Mouse (Mus musculus) CH12.LX (cell line): ENCODE results near the gene Tnip3. TPM values are rescaled to one million over a fixed set of nuclear protein-coding genes. Genes with fewer than 3 reads are reported as not detected.

ENCODE experiments used
- DNase-seq: peaks from one replicate; pipeline ENCODE4 v3.0.0-alpha.2; 2013; ENCODE audit errors: extremely low read depth
- H3K27ac ChIP-seq: 2 replicates; pipeline ENCODE4 v1.5.1; 2012; ENCODE audit warnings: low read depth, mild to moderate bottlenecking, control low read depth, moderate library complexity; ENCODE audit not compliant: insufficient read depth
- H3K27me3 ChIP-seq: replicated peaks from 2 replicates; pipeline ENCODE3; 2012; ENCODE audit warnings: inconsistent platforms
- H3K36me3 ChIP-seq, 2 experiments: replicated peaks in 1 of 2; 2 replicates each; pipeline versions ENCODE3 to v1.6.1; 2012; ENCODE audit warnings: inconsistent platforms in 1 of 2, low read length in 1 of 2, mild to moderate bottlenecking in 1 of 2, mixed read lengths in 1 of 2, moderate library complexity in 1 of 2; ENCODE audit not compliant: control insufficient read depth in 1 of 2, insufficient read depth in 1 of 2
- H3K4me1 ChIP-seq, 2 experiments: 2 replicates each; pipeline ENCODE4 v1.6.1; 2012; ENCODE audit warnings: inconsistent platforms in 1 of 2, moderate library complexity in 1 of 2; ENCODE audit not compliant: insufficient read depth in 2 of 2, control insufficient read depth in 1 of 2
- H3K4me2 ChIP-seq: 2 replicates; pipeline ENCODE4 v1.6.1; 2012; ENCODE audit warnings: low read depth, mild to moderate bottlenecking, control low read depth; ENCODE audit not compliant: poor library complexity, insufficient read depth, severe bottlenecking
- H3K4me3 ChIP-seq, 3 experiments: fragments of 150-350 bp in 1 of 3; sonication (generic) in 1 of 3; replicated peaks in 1 of 3; 2 replicates each; pipeline versions ENCODE3 to v1.5.1; 2011 to 2012; ENCODE audit warnings: low read depth in 2 of 3, low read length in 2 of 3, mild to moderate bottlenecking in 2 of 3, moderate library complexity in 2 of 3, control low read depth in 1 of 3, improper control_type of control experiment in 1 of 3, inconsistent platforms in 1 of 3, mixed read lengths in 1 of 3; ENCODE audit not compliant: poor library complexity in 1 of 3
- H3K79me2 ChIP-seq: replicated peaks from 2 replicates; pipeline ENCODE4 v1.6.1; 2012; ENCODE audit warnings: mild to moderate bottlenecking, moderate library complexity; ENCODE audit not compliant: control insufficient read depth, poor library complexity, insufficient read depth, severe bottlenecking; ENCODE audit errors: extremely low read depth
- H3K9ac ChIP-seq: 2 replicates; pipeline ENCODE4 v1.6.1; 2012; ENCODE audit warnings: low read depth, mild to moderate bottlenecking, control low read depth, moderate library complexity; ENCODE audit not compliant: insufficient read depth
- H3K9me3 ChIP-seq: replicated peaks from 2 replicates; pipeline ENCODE3; 2012; ENCODE audit warnings: low read length, inconsistent platforms, mixed read lengths
- CHD1 ChIP-seq: IDR thresholded peaks from 2 replicates; pipeline ENCODE4 v1.6.1; 2012; ENCODE audit warnings: low read depth, low read length, improper control_type of control experiment, inconsistent platforms
- CHD2 ChIP-seq: IDR thresholded peaks from 2 replicates; pipeline ENCODE4 v1.6.1; 2011; ENCODE audit warnings: low read length, improper control_type of control experiment
- CTCF ChIP-seq, 2 experiments: IDR thresholded peaks in 1 of 2; conservative IDR thresholded peaks in 1 of 2; 2 replicates each; pipeline ENCODE4 v1.5.1; 2011 to 2012; ENCODE audit warnings: low read depth in 2 of 2, low read length in 2 of 2, improper control_type of control experiment in 1 of 2, inconsistent platforms in 1 of 2, mild to moderate bottlenecking in 1 of 2, moderate library complexity in 1 of 2
- ELF1 ChIP-seq: IDR thresholded peaks from 2 replicates; pipeline ENCODE4 v1.6.1; 2014; ENCODE audit warnings: low read depth, mild to moderate bottlenecking, inconsistent platforms, low read length, improper control_type of control experiment
- EP300 ChIP-seq: IDR thresholded peaks from 2 replicates; pipeline ENCODE4 v1.6.1; 2011; ENCODE audit warnings: low read length, improper control_type of control experiment
- GABPA ChIP-seq: IDR thresholded peaks from 2 replicates; pipeline ENCODE4 v1.6.1; 2012; ENCODE audit warnings: low read depth, low read length, improper control_type of control experiment, inconsistent platforms; ENCODE audit not compliant: insufficient replicate concordance
- HCFC1 ChIP-seq: IDR thresholded peaks from 2 replicates; pipeline ENCODE4 v1.6.1; 2012; ENCODE audit warnings: low read depth, mild to moderate bottlenecking, inconsistent platforms, low read length, improper control_type of control experiment
- IRF4 ChIP-seq: IDR thresholded peaks from 2 replicates; pipeline ENCODE4 v1.6.1; 2014; ENCODE audit warnings: low read depth, mild to moderate bottlenecking, inconsistent platforms, low read length, improper control_type of control experiment
- JUND ChIP-seq: conservative IDR thresholded peaks from 2 replicates; pipeline ENCODE4 v1.6.1; 2011; ENCODE audit warnings: low read depth, low read length, improper control_type of control experiment
- KAT2A ChIP-seq: IDR thresholded peaks from 2 replicates; pipeline ENCODE4 v1.6.1; 2012; ENCODE audit warnings: low read length, improper control_type of control experiment, inconsistent platforms; ENCODE audit not compliant: insufficient replicate concordance
- MAFK ChIP-seq: IDR thresholded peaks from 2 replicates; pipeline ENCODE4 v1.6.1; 2011; ENCODE audit warnings: low read length, improper control_type of control experiment; ENCODE audit not compliant: insufficient replicate concordance
- MAX ChIP-seq: IDR thresholded peaks from 2 replicates; pipeline ENCODE4 v1.6.1; 2011; ENCODE audit warnings: low read length, improper control_type of control experiment
- MAZ ChIP-seq: IDR thresholded peaks from 2 replicates; pipeline ENCODE4 v1.6.1; 2012; ENCODE audit warnings: low read depth, mild to moderate bottlenecking, inconsistent platforms, low read length, improper control_type of control experiment, moderate library complexity
- MEF2A ChIP-seq: IDR thresholded peaks from 2 replicates; pipeline ENCODE4 v1.6.1; 2014; ENCODE audit warnings: low read depth, mild to moderate bottlenecking, inconsistent platforms, low read length, improper control_type of control experiment, borderline replicate concordance
- MXI1 ChIP-seq: IDR thresholded peaks from 2 replicates; pipeline ENCODE4 v1.6.1; 2011; ENCODE audit warnings: mild to moderate bottlenecking, low read depth, low read length, improper control_type of control experiment
- MYC ChIP-seq: IDR thresholded peaks from 2 replicates; pipeline ENCODE4 v1.6.1; 2011; ENCODE audit warnings: low read depth, mild to moderate bottlenecking, improper control_type of control experiment, low read length
- NELFE ChIP-seq: IDR thresholded peaks from 2 replicates; pipeline ENCODE4 v1.6.1; 2011; ENCODE audit warnings: low read depth, low read length, improper control_type of control experiment
- NRF1 ChIP-seq: IDR thresholded peaks from 2 replicates; pipeline ENCODE4 v1.6.1; 2014; ENCODE audit warnings: low read depth, mild to moderate bottlenecking, inconsistent platforms, low read length, improper control_type of control experiment, moderate library complexity
- PAX5 ChIP-seq: IDR thresholded peaks from 2 replicates; pipeline ENCODE4 v1.6.1; 2012; ENCODE audit warnings: low read length, inconsistent platforms, mixed read lengths
- POLR2A ChIP-seq: IDR thresholded peaks from 2 replicates; pipeline ENCODE4 v1.6.1; 2011; ENCODE audit warnings: low read depth, mild to moderate bottlenecking, improper control_type of control experiment, low read length
- POLR2AphosphoS2 ChIP-seq: IDR thresholded peaks from 2 replicates; pipeline ENCODE4 v1.6.1; 2011; ENCODE audit warnings: low read depth, low read length, improper control_type of control experiment
- RAD21 ChIP-seq: IDR thresholded peaks from 2 replicates; pipeline ENCODE4 v1.6.1; 2011; ENCODE audit warnings: low read depth, mild to moderate bottlenecking, low read length, improper control_type of control experiment, moderate library complexity
- RCOR1 ChIP-seq: conservative IDR thresholded peaks from 2 replicates; pipeline ENCODE4 v1.6.1; 2012; ENCODE audit warnings: low read depth, mild to moderate bottlenecking, inconsistent platforms, low read length, improper control_type of control experiment
- SIN3A ChIP-seq: IDR thresholded peaks from 2 replicates; pipeline ENCODE4 v1.6.1; 2012; ENCODE audit warnings: low read length, improper control_type of control experiment, inconsistent platforms
- USF1 ChIP-seq: IDR thresholded peaks from 2 replicates; pipeline ENCODE4 v1.6.1; 2014; ENCODE audit warnings: low read depth, mild to moderate bottlenecking, inconsistent platforms, low read length, improper control_type of control experiment
- USF2 ChIP-seq: conservative IDR thresholded peaks from 2 replicates; pipeline ENCODE4 v1.6.1; 2011; ENCODE audit warnings: low read depth, low read length, improper control_type of control experiment
- dilution Hi-C: fragments of 300-500 bp; cut with MboI; formaldehyde crosslinking; loops from 2 replicates; pipeline ENCODE4 v1.14.3; 2020; ENCODE audit warnings: low sequenced_read_pairs; ENCODE audit not compliant: extremely low pct_unique_long_range_greater_than_20kb, extremely low pct_ligation_motif_present
- in situ Hi-C: fragments of 300-500 bp; cut with MboI; formaldehyde crosslinking; loops from 3 replicates; pipeline ENCODE4 v1.14.3; 2019; ENCODE audit warnings: low sequenced_read_pairs, low pct_ligation_motif_present, low pct_unique_long_range_greater_than_20kb, mixed read lengths
- polyA plus RNA-seq: library from polyadenylated mRNA; unstranded; fragments of >175 nt; gene quantifications from 2 replicates; pipeline ENCODE4 v1.2.1, GENCODE M21; 2012; ENCODE audit warnings: low read depth; ENCODE audit not compliant: insufficient read length
- total RNA-seq, 2 experiments: library from RNA; depleted of rRNA; stranded (reverse); fragments of 300-350 nt in 1 of 2; fragments of >200 nt in 1 of 2; gene quantifications; 2 replicates each; pipeline ENCODE4 v1.2.3; 2012 to 2014

Gene Tnip3
- total and polyA plus RNA-seq, 3 experiments = 1.4 to 2.5 (median 2.5) TPM

GRCm38 (mm10) chr6:65666295-65666694, 141.2 kb downstream of the Tnip3 start:
- H3K4me3 ChIP-seq = no peak overlapping the region
- no peak overlapping the region for H3K27ac ChIP-seq
- H3K9me3 ChIP-seq = no peaks in the 10 kb centered on the region
- dilution Hi-C loops (no loop called here), in situ Hi-C loops (loop anchor here (25.0 kb wide), 1 partner anchor 871 kb away; the partner anchor contains the start of gene Mad2l1)
- peak; percentile 39 for DNase-seq
- TF ChIP-seq NRF1 = no peak
- no peak for TF ChIP-seq CHD1
- TF ChIP-seq GABPA = no peak
- TF ChIP-seq ELF1 = no peak
- TF ChIP-seq CTCF (conservative IDR thresholded peaks at IDR 0.05 in 1 of 2, IDR thresholded peaks at IDR 0.05 in 1 of 2; ENCODE audit: low read depth in 2 of 2, low read length in 2 of 2) = no peak
- no peak for TF ChIP-seq MAX
- TF ChIP-seq POLR2A = no peak
- TF ChIP-seq EP300 = no peak
- TF ChIP-seq SIN3A = no peak
- no peak for TF ChIP-seq MXI1
- no peak for TF ChIP-seq USF1
- H3K4me1 ChIP-seq = peaks cover 13 to 49% of the 10 kb centered on the region in 2 experiments; a peak in 3 of 4 replicates
- no peak overlapping the region for H3K4me2 ChIP-seq
- no peaks in the 10 kb centered on the region for H3K79me2 ChIP-seq
- no peak overlapping the region for H3K9ac ChIP-seq
- no peaks in the 10 kb centered on the region for H3K36me3 ChIP-seq
- H3K27me3 ChIP-seq = no peaks in the 10 kb centered on the region

GRCm38 (mm10) chr6:65669971-65670370, 144.9 kb downstream of the Tnip3 start:
- TF ChIP-seq MYC (no peak), MAZ (no peak), JUND (no peak), KAT2A (no peak)
- Histone ChIP-seq H3K36me3 (no peaks in the 10 kb centered on the region), H3K27me3 (no peaks in the 10 kb centered on the region), H3K79me2 (no peaks in the 10 kb centered on the region), H3K9ac (no peak overlapping the region), H3K27ac (no peak overlapping the region), H3K4me1 (peaks cover 6 to 22% of the 10 kb centered on the region in 2 experiments; a peak in 3 of 4 replicates), H3K9me3 (peaks cover 11% of the 10 kb centered on the region), H3K4me2 (no peak overlapping the region), H3K4me3 (no peak overlapping the region)
- in situ Hi-C loops (loop anchor here (25.0 kb wide), 1 partner anchor 867 kb away; the partner anchor contains the start of gene Mad2l1), dilution Hi-C loops (no loop called here)
- DNase-seq = no peak

GRCm38 (mm10) chr6:65670981-65671411, 145.9 kb downstream of the Tnip3 start:
- no peak overlapping the region for H3K9ac ChIP-seq
- in situ Hi-C loops (loop anchor here (25.0 kb wide), 1 partner anchor 866 kb away; the partner anchor contains the start of gene Mad2l1), dilution Hi-C loops (no loop called here)
- DNase-seq = no peak
- no peak overlapping the region for H3K27ac ChIP-seq
- no peaks in the 10 kb centered on the region for H3K79me2 ChIP-seq
- H3K9me3 ChIP-seq = peaks cover 11% of the 10 kb centered on the region
- peaks cover 6 to 14% of the 10 kb centered on the region in 2 experiments; a peak in 3 of 4 replicates for H3K4me1 ChIP-seq
- H3K4me3 ChIP-seq = no peak overlapping the region
- no peaks in the 10 kb centered on the region for H3K36me3 ChIP-seq
- H3K27me3 ChIP-seq = no peaks in the 10 kb centered on the region
- TF ChIP-seq RAD21 = no peak
- TF ChIP-seq POLR2A = no peak
- no peak for TF ChIP-seq USF2
- TF ChIP-seq CHD2 = no peak
- TF ChIP-seq JUND = no peak
- no peak for TF ChIP-seq MEF2A
- no peak for TF ChIP-seq MAZ
- TF ChIP-seq MAFK = no peak
- no peak for TF ChIP-seq PAX5
- TF ChIP-seq GABPA = no peak
- TF ChIP-seq HCFC1 = no peak
- no peak for TF ChIP-seq POLR2AphosphoS2
- TF ChIP-seq RCOR1 = no peak
- no peak for TF ChIP-seq NELFE
- TF ChIP-seq ELF1 = no peak
- no peak for TF ChIP-seq CTCF (conservative IDR thresholded peaks at IDR 0.05 in 1 of 2, IDR thresholded peaks at IDR 0.05 in 1 of 2; ENCODE audit: low read depth in 2 of 2, low read length in 2 of 2)
- no peak for TF ChIP-seq IRF4
- peak overlapping the region; percentile 12; the same call in 1 of the 2 replicates for H3K4me2 ChIP-seq
